Mouse (Mus musculus) embryo, embryonic 10 days (tissue): ENCODE data around the gene Acsm1.
A peak's percentile ranks its signal among the peaks of the same experiment; 100 is the strongest.

Experiments
- DNase-seq: peaks from one replicate; pipeline ENCODE4 v3.0.0-alpha.2; 2015; ENCODE audit warnings: low spot score

The Acsm1 gene

GRCm38 (mm10) chr7:119670925-119671324 is 64.1 kb downstream of the Acsm1 start:
- DNase-seq = peak; percentile 24

GRCm38 (mm10) chr7:119673465-119673864 is 66.6 kb downstream of the Acsm1 start:
- DNase-seq = peak; percentile 77

GRCm38 (mm10) chr7:119680107-119680506 is 73.3 kb downstream of the Acsm1 start:
- no peak for DNase-seq

GRCm38 (mm10) chr7:119682699-119683098 is 75.9 kb downstream of the Acsm1 start:
- no peak for DNase-seq

DNA sequence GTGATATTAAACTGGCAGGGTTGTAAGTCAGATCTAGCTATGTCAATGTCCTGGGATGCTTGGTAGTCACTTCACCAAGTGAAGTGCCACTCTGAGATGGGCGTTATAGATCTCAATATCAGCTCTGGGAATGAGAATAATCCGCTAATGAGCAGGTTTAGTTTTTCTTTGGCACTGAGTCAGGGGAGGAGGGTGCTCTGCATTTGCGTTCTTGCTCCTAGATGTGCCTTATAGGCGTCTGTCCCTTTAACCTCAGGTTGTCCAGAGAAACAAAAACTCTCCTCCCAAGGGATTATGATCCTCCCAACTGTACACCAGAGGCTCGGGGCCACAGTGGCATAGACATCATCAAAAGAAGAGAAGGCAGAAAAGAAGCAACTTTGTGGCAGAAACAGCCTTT is 82.9 kb downstream of the Acsm1 start, which contains the start of gene Acsm4:
Acsm4 (plus strand) TSS at position 301 of the 400 bp plus-strand sequence.
- DNase-seq = no peak

DNA sequence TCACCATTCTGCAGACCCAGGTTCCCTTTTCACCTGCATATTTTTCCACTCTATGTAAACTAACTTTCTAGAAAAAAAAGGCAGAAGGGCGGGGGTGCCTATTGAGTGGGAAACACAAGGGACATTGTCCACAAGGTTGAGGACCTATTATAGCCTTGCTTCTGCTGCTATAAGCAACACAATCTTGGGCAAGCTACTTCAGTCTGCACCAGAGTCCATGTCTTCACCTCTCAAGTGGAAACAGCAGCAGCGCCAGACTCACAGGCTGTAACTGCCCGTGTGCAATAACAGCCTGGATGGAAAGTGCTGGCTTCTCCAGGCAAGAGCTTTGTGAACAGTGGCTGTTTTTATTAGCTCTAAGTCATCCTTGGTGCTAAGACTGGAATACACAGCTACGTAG is 85.5 kb downstream of the Acsm1 start:
- DNase-seq = no peak

DNA sequence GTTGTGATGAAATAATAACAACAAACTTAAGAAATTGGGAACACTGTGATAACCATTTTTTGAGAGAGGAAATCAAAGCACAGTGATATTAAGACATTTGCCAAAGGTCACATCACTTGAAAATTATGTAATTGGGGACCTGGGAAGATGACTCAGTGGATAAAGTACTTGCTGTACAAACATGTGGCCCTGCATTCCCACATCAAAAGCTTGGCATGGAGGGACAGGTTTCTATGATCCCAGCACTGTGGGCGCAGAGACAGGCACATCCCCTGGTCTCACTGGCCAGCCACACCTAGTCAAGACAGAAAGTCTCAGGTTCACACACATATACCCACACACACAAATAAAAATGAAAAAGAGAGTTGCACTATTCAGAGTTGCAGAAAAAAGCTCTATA is 88.1 kb downstream of the Acsm1 start:
- DNase-seq = no peak
